Mouse (Mus musculus): ENCODE results near the gene Rangap1.

DNA sequence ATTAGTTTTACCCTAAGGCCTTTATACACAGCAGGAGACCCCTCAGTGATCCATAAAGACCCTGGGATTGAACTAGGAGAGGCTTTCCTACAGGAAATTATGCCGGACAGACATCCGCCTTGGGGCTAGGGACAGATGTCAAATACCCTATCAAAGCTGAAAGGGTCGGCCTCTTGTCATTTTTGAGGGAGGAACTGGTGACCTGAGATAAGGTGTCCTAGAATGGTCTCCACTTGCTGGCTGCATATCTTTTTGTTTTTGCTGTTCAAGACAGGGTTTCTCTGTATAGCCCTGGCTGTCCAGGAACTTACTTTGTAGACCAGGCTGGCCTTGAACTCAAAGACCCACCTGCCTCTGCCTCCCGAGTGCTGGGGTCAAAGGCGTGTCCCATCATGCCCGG, 19.2 kb upstream of the Rangap1 start:
- no peak for TF ChIP-seq CTCF (conservative IDR thresholded peaks at IDR 0.05 in 1 of 2, IDR thresholded peaks at IDR 0.05 in 1 of 2; ENCODE audit: low read depth in 2 of 2, low read length in 2 of 2)
- TF ChIP-seq POLR2A (IDR thresholded peaks at IDR 0.05; ENCODE audit: low read depth, low read length) = no peak
- TF ChIP-seq BHLHE40 (IDR thresholded peaks at IDR 0.05; ENCODE audit: low read depth, low read length) = no peak
- no peak for TF ChIP-seq HCFC1 (IDR thresholded peaks at IDR 0.05; ENCODE audit: low read depth, low read length)
